Mouse (Mus musculus): ENCODE measurements at regions not wholly inside any gene's neighbourhood (a gene's known extent, or its start where the extent isn't known, plus 50 kb on each side); places are given as distances from the start of the nearest gene placed in this dataset.
"Not testable (repeated sequence)": the region's sequence is repeated elsewhere in the genome, so short reads cannot be mapped to it uniquely, and the experiment has no call there.

DNA sequence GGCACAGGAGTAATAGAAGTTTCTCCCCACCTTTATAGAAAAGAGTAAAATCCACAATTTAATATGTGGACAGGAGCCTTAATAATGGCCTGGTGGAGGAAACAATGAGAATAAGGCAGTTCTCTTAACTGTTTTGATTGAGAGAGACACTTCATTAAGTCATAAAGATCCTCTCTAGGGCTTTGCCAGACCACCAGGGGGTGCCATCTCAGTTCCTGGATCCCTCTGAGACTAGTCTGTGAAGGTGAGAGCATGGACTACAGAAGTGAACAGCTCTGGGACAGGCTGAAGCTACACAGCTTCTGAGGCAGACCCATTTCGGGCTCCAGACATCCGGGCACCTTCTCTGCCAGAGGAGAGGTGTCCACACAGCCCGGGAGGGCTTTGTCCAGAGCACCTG lies 373.8 kb downstream of the Ice1 start:
- no peak overlapping the region for H3K27ac ChIP-seq (ENCODE audit: insufficient read depth, low read depth)
- H3K9me3 ChIP-seq (replicated peaks; ENCODE audit: low read length) = peaks cover 44% of the 10 kb centered on the region
- TF ChIP-seq ETS1 (conservative IDR thresholded peaks at IDR 0.05; ENCODE audit: low read depth, low read length) (no peak), BHLHE40 (IDR thresholded peaks at IDR 0.05; ENCODE audit: low read depth, low read length) (no peak), MAZ (IDR thresholded peaks at IDR 0.05; ENCODE audit: low read depth, low read length) (no peak), JUN (IDR thresholded peaks at IDR 0.05; ENCODE audit: insufficient read depth, low read depth, low read length) (no peak)
- no peak for DNase-seq (ENCODE audit: extremely low read depth)
- no peak overlapping the region for H3K4me2 ChIP-seq (ENCODE audit: insufficient read depth, low read depth, poor library complexity, severe bottlenecking)
- in situ Hi-C loops (cut with MboI; ENCODE audit: low pct_ligation_motif_present, low pct_unique_long_range_greater_than_20kb, low sequenced_read_pairs) (no loop called here), dilution Hi-C loops (cut with MboI; ENCODE audit: extremely low pct_ligation_motif_present, extremely low pct_unique_long_range_greater_than_20kb, low sequenced_read_pairs) (no loop called here)
- H3K9ac ChIP-seq (ENCODE audit: insufficient read depth, low read depth) = no peak overlapping the region
- H3K4me3 ChIP-seq (replicated peaks in 1 of 3; ENCODE audit: low read depth in 2 of 3, low read length in 2 of 3, poor library complexity in 1 of 3) = no peak overlapping the region
- no peaks in the 10 kb centered on the region for H3K36me3 ChIP-seq (replicated peaks in 1 of 2; ENCODE audit: control insufficient read depth in 1 of 2, insufficient read depth in 1 of 2, low read length in 1 of 2)
- H3K27me3 ChIP-seq (replicated peaks) = no peaks in the 10 kb centered on the region
- no peaks in the 10 kb centered on the region for H3K4me1 ChIP-seq (ENCODE audit: control insufficient read depth in 1 of 2, insufficient read depth in 2 of 2)
- no peaks in the 10 kb centered on the region for H3K79me2 ChIP-seq (replicated peaks; ENCODE audit: control insufficient read depth, extremely low read depth, insufficient read depth, poor library complexity, severe bottlenecking)

DNA sequence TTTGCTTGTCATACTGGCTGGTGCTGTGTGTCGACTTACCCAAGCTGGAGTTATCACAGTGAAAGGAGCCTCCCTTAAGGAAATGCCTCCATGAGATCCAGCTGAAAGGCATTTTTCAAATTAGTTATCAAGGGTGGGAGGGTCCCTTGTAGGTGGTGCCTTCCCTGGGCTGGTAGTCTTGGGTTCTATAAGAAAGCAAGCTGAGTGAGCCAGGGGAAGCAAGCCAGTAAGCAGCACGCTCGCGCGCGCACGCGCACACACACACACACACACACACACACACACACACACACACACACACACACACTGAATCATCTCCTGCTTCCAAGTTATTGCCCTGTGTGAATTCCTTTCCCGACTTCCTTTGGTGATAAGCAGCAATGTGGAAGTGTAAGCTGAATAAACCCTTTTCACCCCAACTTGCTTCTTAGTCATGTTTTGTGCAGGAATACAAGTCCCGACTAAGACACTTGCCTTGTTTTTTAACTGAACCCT lies 360.5 kb downstream of the Ice1 start:
- H3K4me3 ChIP-seq (replicated peaks in 1 of 3; ENCODE audit: low read depth in 2 of 3, low read length in 2 of 3, poor library complexity in 1 of 3); H3K27ac ChIP-seq (ENCODE audit: insufficient read depth, low read depth); H3K4me1 ChIP-seq (ENCODE audit: control insufficient read depth in 1 of 2, insufficient read depth in 2 of 2); DNase-seq (ENCODE audit: extremely low read depth); H3K79me2 ChIP-seq (replicated peaks; ENCODE audit: control insufficient read depth, extremely low read depth, insufficient read depth, poor library complexity, severe bottlenecking); dilution Hi-C loops (cut with MboI; ENCODE audit: extremely low pct_ligation_motif_present, extremely low pct_unique_long_range_greater_than_20kb, low sequenced_read_pairs); H3K9ac ChIP-seq (ENCODE audit: insufficient read depth, low read depth); H3K4me2 ChIP-seq (ENCODE audit: insufficient read depth, low read depth, poor library complexity, severe bottlenecking); H3K36me3 ChIP-seq (replicated peaks in 1 of 2; ENCODE audit: control insufficient read depth in 1 of 2, insufficient read depth in 1 of 2, low read length in 1 of 2); in situ Hi-C loops (cut with MboI; ENCODE audit: low pct_ligation_motif_present, low pct_unique_long_range_greater_than_20kb, low sequenced_read_pairs); H3K27me3 ChIP-seq (replicated peaks): not testable (repeated sequence)
- H3K9me3 ChIP-seq (replicated peaks; ENCODE audit: low read length) = peaks cover 47% of the 10 kb centered on the region

DNA sequence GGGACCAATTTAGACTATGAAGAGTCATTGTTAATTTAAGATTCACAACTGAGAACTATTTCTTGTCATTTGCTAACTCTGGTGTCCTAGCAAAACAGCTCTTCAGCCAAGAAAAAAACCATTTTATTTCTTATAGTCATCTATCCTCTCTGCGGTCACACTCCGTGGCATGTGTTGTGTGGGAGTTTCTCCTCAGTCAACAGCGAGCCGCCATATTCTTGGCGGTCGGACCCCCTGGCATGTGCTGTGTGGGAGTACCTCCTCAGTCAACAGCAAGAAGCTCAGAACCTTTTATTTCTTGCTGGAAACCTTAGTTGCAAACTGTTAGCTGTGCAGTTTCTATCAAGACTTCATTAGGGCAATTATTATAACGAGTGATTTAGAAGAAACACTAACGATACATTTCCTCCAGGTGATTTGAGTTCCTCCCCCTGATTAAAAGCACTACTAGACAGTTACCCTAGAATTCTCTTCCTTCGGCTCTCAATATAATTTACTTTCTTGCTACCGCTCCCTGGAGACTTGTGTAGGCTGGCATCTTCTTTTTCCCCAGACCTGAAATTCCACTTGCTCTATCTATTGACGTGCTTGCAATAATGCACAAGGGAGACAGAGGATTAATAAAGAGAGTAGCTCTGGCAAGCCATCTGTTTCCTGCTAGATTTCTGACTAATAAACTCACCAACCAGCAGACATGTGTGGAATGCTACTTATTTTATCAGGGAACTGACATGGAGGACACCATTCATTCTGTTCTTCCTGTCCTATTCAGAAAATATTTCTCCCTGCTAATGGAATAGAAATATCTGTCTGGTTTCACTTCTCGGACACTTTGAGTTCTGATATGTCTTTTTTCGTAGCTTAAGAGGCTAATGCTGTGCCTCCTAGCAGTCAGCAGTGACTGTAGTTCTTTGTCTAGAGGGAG lies 359.5 kb downstream of the Ice1 start:
- no peak overlapping the region for H3K4me2 ChIP-seq (ENCODE audit: insufficient read depth, low read depth, poor library complexity, severe bottlenecking)
- TF ChIP-seq CTCF (conservative IDR thresholded peaks at IDR 0.05 in 1 of 2, IDR thresholded peaks at IDR 0.05 in 1 of 2; ENCODE audit: low read depth in 2 of 2, low read length in 2 of 2) (no peak), CHD2 (IDR thresholded peaks at IDR 0.05; ENCODE audit: low read length) (no peak), ETS1 (conservative IDR thresholded peaks at IDR 0.05; ENCODE audit: low read depth, low read length) (no peak), PAX5 (IDR thresholded peaks at IDR 0.05; ENCODE audit: low read length) (no peak), TBP (conservative IDR thresholded peaks at IDR 0.05; ENCODE audit: low read depth, low read length) (no peak), ZMIZ1 (IDR thresholded peaks at IDR 0.05; ENCODE audit: low read depth, low read length) (no peak), BHLHE40 (IDR thresholded peaks at IDR 0.05; ENCODE audit: low read depth, low read length) (no peak), MAFK (IDR thresholded peaks at IDR 0.05; ENCODE audit: insufficient replicate concordance, low read length) (no peak), NRF1 (IDR thresholded peaks at IDR 0.05; ENCODE audit: low read depth, low read length) (no peak), RCOR1 (conservative IDR thresholded peaks at IDR 0.05; ENCODE audit: low read depth, low read length) (no peak), GABPA (IDR thresholded peaks at IDR 0.05; ENCODE audit: insufficient replicate concordance, low read depth, low read length) (no peak)
- H3K27me3 ChIP-seq (replicated peaks) = no peaks in the 10 kb centered on the region
- DNase-seq (ENCODE audit: extremely low read depth) = no peak
- H3K79me2 ChIP-seq (replicated peaks; ENCODE audit: control insufficient read depth, extremely low read depth, insufficient read depth, poor library complexity, severe bottlenecking) = no peaks in the 10 kb centered on the region
- H3K9me3 ChIP-seq (replicated peaks; ENCODE audit: low read length) = peaks cover 44% of the 10 kb centered on the region
- no peak overlapping the region for H3K9ac ChIP-seq (ENCODE audit: insufficient read depth, low read depth)
- no peaks in the 10 kb centered on the region for H3K36me3 ChIP-seq (replicated peaks in 1 of 2; ENCODE audit: control insufficient read depth in 1 of 2, insufficient read depth in 1 of 2, low read length in 1 of 2)
- no peaks in the 10 kb centered on the region for H3K4me1 ChIP-seq (ENCODE audit: control insufficient read depth in 1 of 2, insufficient read depth in 2 of 2)
- dilution Hi-C loops (cut with MboI; ENCODE audit: extremely low pct_ligation_motif_present, extremely low pct_unique_long_range_greater_than_20kb, low sequenced_read_pairs) (no loop called here), in situ Hi-C loops (cut with MboI; ENCODE audit: low pct_ligation_motif_present, low pct_unique_long_range_greater_than_20kb, low sequenced_read_pairs) (no loop called here)
- H3K27ac ChIP-seq (ENCODE audit: insufficient read depth, low read depth) = no peak overlapping the region
- no peak overlapping the region for H3K4me3 ChIP-seq (replicated peaks in 1 of 3; ENCODE audit: low read depth in 2 of 3, low read length in 2 of 3, poor library complexity in 1 of 3)
